In genomic region chr4:125158081-125158480, GRCm38 (mm10) we compare ENCODE assay signal across 14 mouse cellular contexts.
"Had no signal": no experiment of that assay in that cellular context is flagged by ENCODE, and none has a peak within 500 bp of the region (broad histone marks: within the 10 kb centered on the region; RNA-seq: fewer than 3 reads in every experiment).

No protein-coding gene starts in this region.

- H3K4me1 ChIP-seq: liver, embryonic 13.5 days; neural tube, embryonic 12.5 days; stomach, embryonic 15.5 days had no signal

- H3K27ac ChIP-seq: kidney, embryonic 15.5 days; limb, embryonic 12.5 days; liver, embryonic 13.5 days; lung, embryonic 15.5 days; macrophage; neural tube, embryonic 12.5 days; stomach, embryonic 15.5 days had no signal

- H3K9me3 ChIP-seq: kidney, embryonic 15.5 days; limb, embryonic 12.5 days; liver, embryonic 13.5 days; lung, embryonic 15.5 days; neural tube, embryonic 12.5 days; stomach, embryonic 15.5 days had no signal

- H3K36me3 ChIP-seq: kidney, embryonic 15.5 days; limb, embryonic 12.5 days; liver, embryonic 13.5 days; lung, embryonic 15.5 days; neural tube, embryonic 12.5 days; stomach, embryonic 15.5 days had no signal

- DNase-seq: kidney, adult 18-20 months; kidney, postnatal 14 days; liver; liver, embryonic 13.5 days; liver, postnatal 0 days; lung, postnatal 14 days; spleen, adult 18-20 months; thymus, postnatal 36 days had no signal

- H3K9ac ChIP-seq: kidney, embryonic 15.5 days; limb, embryonic 12.5 days; liver, embryonic 13.5 days; liver, postnatal 0 days; lung, embryonic 15.5 days; neural tube, embryonic 12.5 days; stomach, embryonic 15.5 days had no signal

- H3K27me3 ChIP-seq: lung, embryonic 15.5 days; stomach, embryonic 15.5 days had no signal

- H3K4me2 ChIP-seq: kidney, embryonic 15.5 days; limb, embryonic 12.5 days; liver, embryonic 13.5 days; lung, embryonic 15.5 days; neural tube, embryonic 12.5 days; stomach, embryonic 15.5 days had no signal

- ATAC-seq: liver, postnatal 0 days had no signal

- H3K4me3 ChIP-seq: kidney, embryonic 15.5 days; limb, embryonic 12.5 days; liver, embryonic 13.5 days; lung, embryonic 15.5 days; neural tube, embryonic 12.5 days; stomach, embryonic 15.5 days had no signal
